Mouse (Mus musculus) ES-E14 (cell line): Measurements from ENCODE around the gene Cabp1.

Experiments used
- CHD2 ChIP-seq: IDR thresholded peaks from 2 replicates; pipeline ENCODE4 v1.6.1; 2014; ENCODE audit warnings: mild to moderate bottlenecking, low read depth, low read length, inconsistent platforms
- MAFK ChIP-seq: IDR thresholded peaks from 2 replicates; pipeline ENCODE4 v1.6.1; 2014; ENCODE audit warnings: mild to moderate bottlenecking, low read depth, low read length, inconsistent platforms; ENCODE audit not compliant: insufficient read depth

GRCm38 (mm10) chr5:115203735-115204561, 9.8 kb upstream of the Cabp1 start:
- TF ChIP-seq CHD2, result no peak
- TF ChIP-seq MAFK, result no peak
